Mouse (Mus musculus) lung, postnatal 0 days (tissue): ENCODE data around the gene Nup85. TPM values are rescaled to one million over a fixed set of nuclear protein-coding genes. Genes with fewer than 3 reads are reported as not detected.

Source experiments
- ATAC-seq: fragments of 200-750 bp; cut with Nextera tagmentation; 2 replicates; pipeline ENCODE4 v1.8.0; 2017; ENCODE audit warnings: moderate library complexity
- DNase-seq: peaks from one replicate; pipeline ENCODE4 v3.0.0-alpha.2; 2016; ENCODE audit warnings: low spot score
- H3K27ac ChIP-seq: fragments of 300-500 bp; sonication (generic); 2 replicates; pipeline ENCODE4 v1.5.1; 2014; ENCODE audit warnings: antibody characterized with exemption, mild to moderate bottlenecking, low read length, mixed read lengths
- H3K27me3 ChIP-seq: fragments of 300-500 bp; sonication (generic); replicated peaks from 2 replicates; pipeline ENCODE4 v1.6.1; 2014; ENCODE audit warnings: low read length, mixed read lengths; ENCODE audit not compliant: insufficient read depth
- H3K36me3 ChIP-seq: fragments of 300-500 bp; sonication (generic); 2 replicates; pipeline ENCODE4 v1.6.1; 2014; ENCODE audit warnings: low read length, mixed read lengths; ENCODE audit not compliant: insufficient read depth
- H3K4me1 ChIP-seq: fragments of 300-500 bp; sonication (generic); 2 replicates; pipeline ENCODE4 v1.6.1; 2014; ENCODE audit warnings: antibody characterized with exemption, low read depth, low read length, mixed read lengths; ENCODE audit not compliant: insufficient read depth
- H3K4me2 ChIP-seq: fragments of 300-500 bp; sonication (generic); replicated peaks from 2 replicates; pipeline ENCODE4 v1.6.1; 2014; ENCODE audit warnings: low read depth, mild to moderate bottlenecking, low read length, moderate library complexity, mixed read lengths
- H3K4me3 ChIP-seq: fragments of 300-500 bp; sonication (generic); 2 replicates; pipeline ENCODE4 v1.5.1; 2014; ENCODE audit warnings: low read depth, low read length
- H3K9ac ChIP-seq: fragments of 300-500 bp; sonication (generic); replicated peaks from 2 replicates; pipeline ENCODE4 v1.6.1; 2014; ENCODE audit warnings: low read depth, mild to moderate bottlenecking
- H3K9me3 ChIP-seq: fragments of 300-500 bp; sonication (generic); 2 replicates; pipeline ENCODE4 v1.6.1; 2016; ENCODE audit warnings: low read length, mixed read lengths
- CTCF ChIP-seq: IDR thresholded peaks from 2 replicates; pipeline ENCODE4 v1.5.1; 2016; ENCODE audit warnings: antibody characterized with exemption, mild to moderate bottlenecking
- EP300 ChIP-seq: IDR thresholded peaks from 2 replicates; pipeline ENCODE4 v1.6.1; 2016; ENCODE audit warnings: antibody characterized with exemption, mild to moderate bottlenecking, control low read depth
- WGBS: fragments of 180-500 bp; shearing (Covaris S2); extraction: QIAGEN DNeasy Blood & Tissue Kit; methylation state at CpG from one replicate; pipeline ENCODE4 v1.1.7; 2014; 5-methylcytosine and 5-hydroxymethylcytosine counted together
- polyA plus RNA-seq: library from polyadenylated mRNA; unstranded; fragments of >200 nt; fragmentation: Nextera tagmentation; extraction: Ambion mirVana; gene quantifications from 2 replicates; pipeline ENCODE4 v1.2.1, GENCODE M21; 2015

Nup85 gene
- polyA plus RNA-seq, 1 experiment from 2014 or later = 38.4 TPM

DNA sequence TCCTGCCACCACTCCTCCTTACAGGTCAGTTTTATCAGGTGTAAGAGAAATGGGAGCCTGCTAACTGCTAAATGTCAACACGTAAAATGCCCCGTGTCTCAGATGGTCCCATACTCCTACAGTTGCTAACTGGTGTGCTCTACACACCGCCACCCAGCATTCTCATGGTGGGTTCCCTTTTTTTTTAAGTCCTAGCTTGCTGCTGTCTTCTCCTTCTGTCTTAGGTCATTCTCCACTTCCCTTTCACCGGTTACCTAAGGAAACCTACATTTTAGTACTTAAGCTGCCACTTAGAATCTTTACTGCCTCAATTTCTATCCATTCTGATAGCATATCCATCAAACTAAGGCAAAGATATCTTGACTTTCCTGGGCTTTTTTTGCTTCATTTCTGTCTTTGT is 36.9 kb downstream of the Nup85 start:
- DNase-seq = no peak
- Histone ChIP-seq H3K4me2 (no peak overlapping the region), H3K4me3 (no peak overlapping the region), H3K9ac (no peak overlapping the region), H3K27ac (no peak overlapping the region), H3K27me3 (no peaks in the 10 kb centered on the region), H3K4me1 (peaks cover 14% of the 10 kb centered on the region; the same call in 1 of the 2 replicates), H3K36me3 (no peaks in the 10 kb centered on the region; the same call in 1 of the 2 replicates), H3K9me3 (no peaks in the 10 kb centered on the region)
- no peak for ATAC-seq
- no peak for TF ChIP-seq EP300
- no peak for TF ChIP-seq CTCF
- 78% methylated on average over 4 of the region's 4 CpGs for WGBS

- 4% methylated on average over 15 of the region's 15 CpGs for WGBS
- Histone ChIP-seq H3K27me3 (no peaks in the 10 kb centered on the region), H3K9me3 (no peaks in the 10 kb centered on the region), H3K27ac (peak overlapping the region; percentile 93), H3K9ac (peak overlapping the region; percentile 93), H3K36me3 (peaks cover 7% of the 10 kb centered on the region; the same call in 1 of the 2 replicates), H3K4me2 (peak overlapping the region; percentile 90), H3K4me3 (peak overlapping the region; percentile 85), H3K4me1 (peaks cover 14% of the 10 kb centered on the region; the same call in 1 of the 2 replicates)
- DNase-seq (no peak), ATAC-seq (no peak)
- TF ChIP-seq CTCF (no peak), EP300 (no peak)
Measured at GRCm38 (mm10) chr11:115603128-115603475, 38.9 kb downstream of the Nup85 start.

GRCm38 (mm10) chr11:115603476-115604303 is 39.5 kb downstream of the Nup85 start, which contains the start of the genes Mrps7 and Gga3:
Mrps7 (plus strand) TSS chr11:115603925.
Gga3 (minus strand) TSS chr11:115604051.
- no peaks in the 10 kb centered on the region for H3K27me3 ChIP-seq
- H3K9me3 ChIP-seq = no peaks in the 10 kb centered on the region
- ATAC-seq (peak; percentile 98), DNase-seq (peak; percentile 97)
- peak within 1 kb of the TSS; percentile 93 for H3K9ac ChIP-seq
- WGBS = under 1% methylated on average over 70 of the region's 93 CpGs
- H3K27ac ChIP-seq = peak within 1 kb of the TSS; percentile 93
- peaks cover 7% of the 10 kb centered on the region; the same call in 1 of the 2 replicates for H3K36me3 ChIP-seq
- H3K4me3 ChIP-seq = peak within 1 kb of the TSS; percentile 85
- H3K4me1 ChIP-seq = peaks cover 14% of the 10 kb centered on the region; the same call in 1 of the 2 replicates
- no peak for TF ChIP-seq EP300
- TF ChIP-seq CTCF = peak; percentile 5
- H3K4me2 ChIP-seq = peak within 1 kb of the TSS; percentile 90

DNA sequence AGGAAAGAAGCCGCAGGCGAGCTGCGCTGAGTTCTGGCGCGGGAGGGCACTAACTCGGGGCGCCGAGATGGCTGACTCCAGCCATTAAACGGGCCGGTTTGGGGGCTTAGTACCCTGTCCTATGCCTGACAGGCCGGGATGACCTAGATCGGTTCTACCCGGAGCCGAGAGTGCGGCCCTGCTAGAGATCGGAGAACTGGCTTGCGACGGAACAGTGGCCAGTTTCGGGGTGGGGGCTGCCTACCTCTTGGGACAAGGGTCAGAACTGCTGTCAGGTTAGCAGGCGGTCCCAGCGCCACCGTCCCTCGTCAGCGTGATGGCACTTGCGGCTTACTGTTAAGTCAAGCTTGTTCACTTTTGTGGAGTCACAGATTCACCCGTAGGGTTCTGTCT is 40.1 kb downstream of the Nup85 start:
- WGBS = under 1% methylated on average over 26 of the region's 26 CpGs
- no peaks in the 10 kb centered on the region for H3K27me3 ChIP-seq
- H3K36me3 ChIP-seq = peaks cover 7% of the 10 kb centered on the region; the same call in 1 of the 2 replicates
- peaks cover 14% of the 10 kb centered on the region; the same call in 1 of the 2 replicates for H3K4me1 ChIP-seq
- H3K9me3 ChIP-seq = no peaks in the 10 kb centered on the region
- TF ChIP-seq CTCF (no peak), EP300 (no peak)
- peak; percentile 9; the same call in 1 of the 2 replicates for ATAC-seq
- peak overlapping the region; percentile 93 for H3K9ac ChIP-seq
- no peak for DNase-seq
- peak overlapping the region; percentile 90 for H3K4me2 ChIP-seq
- H3K27ac ChIP-seq = peak overlapping the region; percentile 93
- H3K4me3 ChIP-seq = peak overlapping the region; percentile 85

GRCm38 (mm10) chr11:115606733-115607132 is 42.5 kb downstream of the Nup85 start:
- 91% methylated on average over 18 of the region's 18 CpGs for WGBS
- Histone ChIP-seq H3K27me3 (no peaks in the 10 kb centered on the region), H3K9me3 (no peaks in the 10 kb centered on the region), H3K4me2 (no peak overlapping the region), H3K4me1 (peaks cover 19% of the 10 kb centered on the region; the same call in 1 of the 2 replicates), H3K27ac (no peak overlapping the region), H3K4me3 (no peak overlapping the region), H3K36me3 (peaks cover 7% of the 10 kb centered on the region; the same call in 1 of the 2 replicates), H3K9ac (no peak overlapping the region)
- DNase-seq (no peak), ATAC-seq (no peak)
- TF ChIP-seq CTCF (no peak), EP300 (no peak)
